Comparison of ENCODE assay signal across 28 mouse cellular contexts in the genomic region with DNA sequence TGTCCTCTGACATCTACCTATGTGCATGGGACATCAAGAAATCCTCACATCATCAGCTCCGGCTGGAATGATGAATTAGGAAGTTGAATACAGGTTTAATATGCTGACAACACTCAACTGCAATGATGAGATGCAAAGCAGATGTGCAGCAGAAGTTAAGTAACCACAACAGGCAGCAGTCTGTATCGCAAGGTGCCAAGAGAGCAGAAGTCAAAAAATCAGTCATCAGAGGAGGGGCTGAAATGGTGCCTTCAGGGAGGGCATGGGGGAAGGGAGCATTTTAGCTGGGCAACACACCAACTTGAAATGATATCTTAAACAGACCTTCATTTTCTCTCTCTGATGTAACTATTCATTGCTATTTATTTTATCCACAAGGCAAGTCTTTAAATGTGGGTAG.
A peak's percentile ranks its signal among the peaks of the same experiment; 100 is the strongest.
DNase-seq lines count a peak whose midpoint lies in the region; ATAC-seq lines count a peak whose summit lies in the region.
"Had no signal": no experiment of that assay in that cellular context is flagged by ENCODE, and none has a peak within 500 bp of the region (broad histone marks: within the 10 kb centered on the region; RNA-seq: fewer than 3 reads in every experiment).

No protein-coding gene starts in this region.

- H3K4me2 ChIP-seq in embryonic facial prominence, embryonic 14.5 days (ENCODE audit: low read depth, low read length), result no peak overlapping the region
- H3K4me2 ChIP-seq: embryonic facial prominence, embryonic 12.5 days; forebrain, embryonic 13.5 days; heart, embryonic 11.5 days; hindbrain, embryonic 12.5 days; hindbrain, embryonic 15.5 days had no signal

- H3K27ac ChIP-seq in embryonic facial prominence, embryonic 14.5 days (replicated peaks; ENCODE audit: low read depth, low read length), result no peak overlapping the region
- H3K27ac ChIP-seq in embryonic facial prominence, embryonic 10.5 days (replicated peaks), result no peak overlapping the region
- H3K27ac ChIP-seq: embryonic facial prominence, embryonic 12.5 days; forebrain, embryonic 13.5 days; heart, adult 2 months; hindbrain, embryonic 12.5 days; hindbrain, embryonic 15.5 days had no signal

- peak; percentile 6 for DNase-seq in adrenal gland, postnatal 14 days
- DNase-seq in adrenal gland, adult 2 months, result no peak
- peak; percentile 1 for DNase-seq in embryonic facial prominence, embryonic 14.5 days (ENCODE audit: low spot score)
- no peak for DNase-seq in embryonic facial prominence, embryonic 10.5 days (ENCODE audit: low spot score)
- DNase-seq in fibroblast of lung, adult 2 months (ENCODE audit: low read depth), result peak; percentile 10
- DNase-seq in testis, postnatal 10 days (ENCODE audit: low spot score), result no peak
- no peak for DNase-seq in kidney, postnatal 25 days
- DNase-seq: adrenal gland, adult 8-10 months; adrenal gland, postnatal 36 days; B cell, adult 2 months; cerebellum, adult 11 months; cerebellum, adult 2 months; cerebellum, postnatal 36 days; gastrocnemius, postnatal 10 days; gastrocnemius, postnatal 36 days; heart, adult 2 months; kidney, adult 2 months had no signal

- H3K9me3 ChIP-seq in embryonic facial prominence, embryonic 14.5 days (ENCODE audit: control insufficient read depth, low read length), result no peaks in the 10 kb centered on the region
- no peaks in the 10 kb centered on the region for H3K9me3 ChIP-seq in embryonic facial prominence, embryonic 10.5 days
- H3K9me3 ChIP-seq: embryonic facial prominence, embryonic 12.5 days; forebrain, embryonic 10.5 days; forebrain, embryonic 13.5 days; G1E; hindbrain, embryonic 12.5 days; hindbrain, embryonic 15.5 days had no signal

- H3K4me3 ChIP-seq in embryonic facial prominence, embryonic 14.5 days (ENCODE audit: low read depth, low read length), result no peak overlapping the region
- no peak overlapping the region for H3K4me3 ChIP-seq in embryonic facial prominence, embryonic 10.5 days
- H3K4me3 ChIP-seq: embryonic facial prominence, embryonic 12.5 days; erythroblast, embryonic 14.5 days; forebrain, embryonic 10.5 days; forebrain, embryonic 13.5 days; heart, adult 2 months; hindbrain, embryonic 12.5 days; hindbrain, embryonic 15.5 days had no signal

- H3K4me1 ChIP-seq in embryonic facial prominence, embryonic 14.5 days (ENCODE audit: control insufficient read depth, insufficient read depth, low read length), result no peaks in the 10 kb centered on the region
- no peaks in the 10 kb centered on the region for H3K4me1 ChIP-seq in embryonic facial prominence, embryonic 10.5 days
- H3K4me1 ChIP-seq: embryonic facial prominence, embryonic 12.5 days; hindbrain, embryonic 12.5 days; hindbrain, embryonic 15.5 days had no signal

- no peak overlapping the region for H3K9ac ChIP-seq in embryonic facial prominence, embryonic 14.5 days (ENCODE audit: low read depth, low read length)
- H3K9ac ChIP-seq: embryonic facial prominence, embryonic 12.5 days; forebrain, embryonic 13.5 days; hindbrain, embryonic 12.5 days; hindbrain, embryonic 15.5 days had no signal

- H3K36me3 ChIP-seq in embryonic facial prominence, embryonic 14.5 days (ENCODE audit: control insufficient read depth, insufficient read depth, low read length), result no peaks in the 10 kb centered on the region
- no peaks in the 10 kb centered on the region for H3K36me3 ChIP-seq in embryonic facial prominence, embryonic 10.5 days (replicated peaks)
- H3K36me3 ChIP-seq: embryonic facial prominence, embryonic 12.5 days; forebrain, embryonic 10.5 days; G1E; hindbrain, embryonic 12.5 days; hindbrain, embryonic 15.5 days had no signal

- no peak for ATAC-seq in embryonic facial prominence, embryonic 14.5 days (ENCODE audit: low read depth)
- ATAC-seq in inflammation-experienced regulatory T-cells, adult 6 months, result no peak
- ATAC-seq: intestine, embryonic 16.5 days had no signal

- 65% methylated on average over 2 of the region's 2 CpGs for WGBS in embryonic facial prominence, embryonic 14.5 days
- WGBS in embryonic facial prominence, embryonic 10.5 days, result 86% methylated on average over 2 of the region's 2 CpGs

- no peaks in the 10 kb centered on the region for H3K27me3 ChIP-seq in embryonic facial prominence, embryonic 14.5 days (replicated peaks; ENCODE audit: control insufficient read depth, insufficient read depth, low read length)
- no peaks in the 10 kb centered on the region for H3K27me3 ChIP-seq in embryonic facial prominence, embryonic 10.5 days (replicated peaks; ENCODE audit: low read depth, poor library complexity, severe bottlenecking)
- H3K27me3 ChIP-seq: CH12.LX; embryonic facial prominence, embryonic 12.5 days; forebrain, embryonic 13.5 days; hindbrain, embryonic 12.5 days; hindbrain, embryonic 15.5 days had no signal

Comparison
In these comparisons a context has a peak if more than half of its experiments do, and no peak if none do; other contexts are left out.
1. DNase-seq: peak in adrenal gland, postnatal 14 days (single experiment), embryonic facial prominence, embryonic 14.5 days (single experiment) and fibroblast of lung, adult 2 months (single experiment); none in adrenal gland, adult 2 months (single experiment), embryonic facial prominence, embryonic 10.5 days (single experiment), testis, postnatal 10 days (single experiment) and kidney, postnatal 25 days (0 of 2).